Mouse (Mus musculus) MN1 (cell line): ENCODE measurements at regions not wholly inside any gene's neighbourhood (a gene's known extent, or its start where the extent isn't known, plus 50 kb on each side); places are given as distances from the start of the nearest gene placed in this dataset.

Source experiments
- DNase-seq: peaks from one replicate; pipeline ENCODE4 v3.0.0-alpha.2; 2016; ENCODE audit warnings: low spot score

GRCm38 (mm10) chr9:50395543-50395942, 50.8 kb upstream of the Rpl10-ps3 start:
- no peak for DNase-seq

DNA sequence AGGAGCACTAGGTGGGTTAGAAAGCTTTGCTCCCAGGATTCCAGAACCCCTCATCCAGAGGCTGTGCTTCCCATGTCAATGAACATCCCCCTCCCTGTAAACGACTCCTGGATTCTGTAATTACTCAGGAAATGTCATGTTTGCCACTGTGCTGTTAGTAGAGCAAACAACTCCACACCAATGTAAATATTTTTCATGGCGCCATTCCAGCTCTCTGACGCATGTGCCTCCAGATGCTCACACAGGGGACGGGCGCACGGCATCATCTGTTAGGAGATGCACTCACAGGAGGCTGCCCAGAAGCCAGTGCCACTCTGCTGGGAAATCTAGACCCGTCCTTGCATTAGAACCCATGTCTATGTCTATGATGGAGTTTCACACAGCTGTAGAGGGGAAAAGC, 51.3 kb upstream of the Rpl10-ps3 start:
- peak; percentile 85 for DNase-seq

GRCm38 (mm10) chr9:50408396-50408795, 63.6 kb upstream of the Rpl10-ps3 start:
- DNase-seq, result no peak

DNA sequence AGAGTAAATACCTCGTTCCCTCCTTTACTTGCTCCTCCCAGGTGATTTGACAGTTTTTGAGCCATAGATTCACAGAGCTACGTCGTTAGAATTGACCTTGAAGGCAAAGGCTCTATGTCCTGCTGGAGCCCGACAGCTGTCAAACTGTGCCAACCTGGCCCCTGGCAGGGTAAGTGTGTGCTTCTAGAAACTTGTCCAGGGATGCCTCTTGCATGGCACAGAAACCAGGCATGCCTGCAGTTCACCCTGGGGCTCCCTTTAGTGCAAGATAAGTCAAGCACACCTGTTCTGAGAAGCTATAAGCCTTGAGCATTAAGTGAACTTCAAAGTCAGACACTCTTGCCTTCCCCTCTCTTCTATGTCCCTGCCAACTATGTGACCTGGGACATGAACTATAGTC, 64.1 kb upstream of the Rpl10-ps3 start:
- no peak for DNase-seq

- DNase-seq, result no peak
Measured at GRCm38 (mm10) chr9:50412986-50413385, 68.2 kb upstream of the Rpl10-ps3 start.

DNA sequence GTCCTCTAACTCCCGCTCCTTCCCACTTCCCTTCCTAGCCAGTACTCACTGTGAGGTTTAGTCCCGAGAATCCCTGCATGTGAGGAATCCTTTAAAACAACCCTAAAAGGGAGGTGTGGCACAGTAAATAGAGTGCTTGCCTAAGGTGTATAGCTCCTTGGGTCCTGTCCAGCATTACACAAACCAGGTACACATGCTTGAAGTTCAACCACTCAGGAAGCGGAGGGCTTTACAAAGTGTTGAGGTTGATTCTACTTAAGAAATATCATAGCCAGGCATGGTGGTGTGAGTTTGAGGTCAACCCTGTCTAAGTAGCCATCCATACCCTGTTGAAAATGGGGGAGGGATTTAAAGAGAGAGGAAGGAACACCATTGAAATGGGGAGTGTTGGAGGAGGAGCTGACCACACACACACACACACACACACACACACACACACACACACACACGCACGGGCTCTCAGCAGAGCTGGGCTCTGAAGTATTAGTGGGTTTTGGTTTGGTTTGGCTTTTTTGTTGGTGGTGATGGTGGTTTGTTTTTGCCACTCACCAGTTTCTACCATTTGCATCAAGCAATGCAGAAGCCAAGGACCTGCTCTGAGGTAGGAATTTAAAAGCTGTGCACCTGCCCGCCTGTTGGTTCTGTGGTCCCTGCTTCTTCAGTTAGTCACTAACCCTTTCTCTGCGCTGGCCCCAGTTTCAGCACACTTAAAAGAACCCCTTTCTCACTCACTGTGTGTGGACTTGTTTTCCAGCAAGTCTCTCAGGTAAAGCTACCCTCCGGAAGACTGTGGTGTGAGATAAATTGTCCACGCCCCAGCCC, 69.0 kb upstream of the Rpl10-ps3 start:
- no peak for DNase-seq

- no peak for DNase-seq
Measured at GRCm38 (mm10) chr9:50414796-50415340, 70.1 kb upstream of the Rpl10-ps3 start.

DNA sequence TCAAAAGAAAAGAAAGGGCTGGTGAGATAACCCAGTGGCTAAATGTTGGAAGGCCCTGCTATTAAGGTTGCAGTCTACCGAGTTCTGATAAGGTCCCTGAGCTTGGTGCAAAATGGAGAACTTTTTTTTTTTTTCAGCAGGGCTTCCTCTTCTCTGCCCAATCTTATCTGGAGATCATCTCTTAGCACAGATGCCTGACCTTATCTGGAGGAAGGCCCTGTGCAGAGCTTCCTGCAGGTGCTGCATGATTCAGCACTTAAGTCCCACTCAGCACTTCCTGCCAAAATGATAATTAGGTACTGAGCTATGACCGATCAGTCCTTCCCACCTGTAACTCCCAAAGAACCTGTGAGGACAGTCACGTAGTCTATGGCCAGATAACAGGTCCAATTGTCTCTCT, 71.9 kb upstream of the Rpl10-ps3 start:
- DNase-seq, result no peak

DNA sequence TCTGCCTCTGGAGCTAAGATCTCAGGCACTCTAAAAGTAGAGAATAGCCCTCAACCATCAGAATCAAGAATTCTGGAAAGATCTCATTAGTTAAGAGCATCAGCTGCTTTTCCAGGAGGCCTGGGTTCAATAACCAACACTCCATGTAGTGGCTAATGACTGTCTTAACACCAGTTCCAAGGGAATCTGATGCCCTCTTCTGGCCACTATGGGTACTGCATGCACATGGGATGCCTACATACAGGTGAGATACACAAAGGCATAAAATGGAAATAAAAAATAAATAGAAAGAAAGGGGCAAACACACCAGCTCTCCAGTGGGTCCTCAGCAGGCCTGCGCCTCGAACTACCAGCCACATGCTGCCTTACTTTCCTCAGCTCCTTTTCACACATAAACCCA, 73.3 kb upstream of the Plet1 start:
- DNase-seq, result no peak

- no peak for DNase-seq
Measured at GRCm38 (mm10) chr9:50421572-50422285, 72.6 kb upstream of the Plet1 start.

GRCm38 (mm10) chr9:50425866-50426495, 68.3 kb upstream of the Plet1 start:
- DNase-seq, result no peak

DNA sequence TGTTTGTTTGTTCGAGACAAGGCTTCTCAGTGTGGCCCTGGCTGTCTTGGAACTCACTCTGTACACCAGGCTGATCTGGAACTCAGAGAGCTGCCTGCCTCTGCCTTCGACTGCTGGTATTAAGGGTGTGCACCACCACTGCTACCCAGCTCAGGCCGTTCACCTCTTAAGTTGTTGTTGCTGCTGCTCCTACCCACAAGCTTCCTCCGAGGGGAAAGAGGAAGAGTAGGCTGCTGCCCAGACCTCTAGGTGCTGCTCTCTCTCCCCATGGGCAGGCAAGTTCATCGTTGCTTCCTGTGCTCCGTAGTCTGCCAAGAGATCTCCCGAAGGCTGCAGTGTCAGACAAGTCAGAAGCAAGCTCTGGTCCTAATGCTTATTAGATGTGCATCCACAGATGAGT, 64.2 kb upstream of the Plet1 start:
- DNase-seq, result no peak

- no peak for DNase-seq
Measured at GRCm38 (mm10) chr9:50433525-50433924, 60.8 kb upstream of the Plet1 start.

DNA sequence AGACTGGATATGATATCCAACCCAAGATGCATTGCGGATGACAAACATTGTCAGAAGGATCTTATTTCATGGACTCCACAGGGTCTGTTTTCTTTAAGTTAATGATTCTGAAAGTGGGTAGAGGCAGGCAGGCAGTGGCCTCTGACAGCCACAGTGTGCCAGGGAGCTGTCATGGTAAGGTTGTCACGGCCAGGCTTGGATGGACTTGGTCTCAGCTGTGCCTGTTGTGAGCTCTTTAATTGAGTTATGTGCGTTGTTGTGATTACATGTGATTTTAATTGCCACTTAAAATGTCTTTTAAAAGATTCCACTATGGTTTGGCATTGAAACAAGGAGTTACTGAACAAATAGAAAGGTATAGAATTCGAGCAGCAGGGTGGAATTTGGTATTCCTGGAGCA, 60.3 kb upstream of the Plet1 start:
- no peak for DNase-seq

DNA sequence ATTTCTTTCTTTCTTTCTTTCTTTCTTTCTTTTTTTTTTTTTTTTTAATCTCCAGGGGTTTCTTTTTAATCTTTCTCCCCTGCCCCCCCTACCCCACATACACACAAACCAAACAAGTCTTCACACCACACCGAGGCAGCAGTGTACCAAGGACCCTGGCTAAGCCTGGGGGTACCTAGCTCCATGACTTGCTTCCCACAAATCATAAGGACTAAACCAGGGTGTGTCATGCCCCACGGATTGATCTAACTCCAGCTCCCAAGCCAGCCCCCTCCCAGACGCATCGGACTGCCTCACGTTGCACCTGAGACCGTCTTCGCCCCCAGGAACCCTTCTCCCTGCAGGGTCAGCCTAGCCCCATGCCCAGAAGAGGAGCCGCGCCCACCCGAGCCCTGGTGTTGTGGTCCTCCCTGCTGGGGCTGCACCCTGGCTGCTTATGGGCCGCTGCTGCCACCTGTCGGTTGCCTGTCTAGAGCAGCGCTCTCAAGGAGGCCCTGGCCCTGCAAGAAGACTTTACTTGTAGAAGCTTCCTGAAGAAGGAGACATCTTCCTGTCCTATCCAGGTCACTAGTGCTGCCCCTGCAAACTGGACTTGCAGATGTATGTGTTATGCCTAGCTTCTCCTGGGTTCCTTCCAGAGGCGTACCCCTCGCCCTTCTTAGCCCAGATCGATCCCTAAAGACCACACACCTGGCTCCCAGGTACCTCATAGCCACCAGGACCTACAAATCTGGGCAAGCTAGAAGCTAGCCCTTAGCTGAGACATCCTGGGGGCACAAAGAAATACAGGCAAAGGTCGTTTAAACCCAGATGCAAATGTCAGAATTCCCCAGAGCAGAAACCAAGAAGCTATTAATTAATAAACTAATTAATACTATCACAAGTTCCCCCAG, 56.2 kb upstream of the Plet1 start:
- peak; percentile 76 for DNase-seq

DNA sequence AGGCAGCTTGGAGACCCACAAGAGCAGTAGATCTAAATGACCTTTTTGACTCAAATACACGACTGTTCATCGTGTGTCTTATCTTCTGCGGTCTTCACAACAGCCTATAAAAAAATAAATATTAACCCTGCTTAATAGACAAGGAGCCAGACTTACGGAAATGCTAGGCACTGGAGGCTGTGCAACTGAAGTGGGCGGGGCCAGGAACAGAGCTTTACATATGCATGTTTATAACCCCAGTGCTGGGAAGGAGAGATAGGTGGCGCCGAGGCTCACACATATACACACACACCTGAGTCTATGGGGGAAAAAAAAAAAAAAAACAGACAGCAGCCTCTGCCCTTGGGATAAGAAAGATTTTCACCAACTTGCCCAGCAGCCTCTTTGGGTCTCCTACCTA, 55.6 kb upstream of the Plet1 start:
- no peak for DNase-seq

- DNase-seq, result no peak
Measured at GRCm38 (mm10) chr9:50440222-50440621, 54.1 kb upstream of the Plet1 start.

- DNase-seq, result peak; percentile 55
Measured at GRCm38 (mm10) chr9:50440689-50441088, 53.6 kb upstream of the Plet1 start.

DNA sequence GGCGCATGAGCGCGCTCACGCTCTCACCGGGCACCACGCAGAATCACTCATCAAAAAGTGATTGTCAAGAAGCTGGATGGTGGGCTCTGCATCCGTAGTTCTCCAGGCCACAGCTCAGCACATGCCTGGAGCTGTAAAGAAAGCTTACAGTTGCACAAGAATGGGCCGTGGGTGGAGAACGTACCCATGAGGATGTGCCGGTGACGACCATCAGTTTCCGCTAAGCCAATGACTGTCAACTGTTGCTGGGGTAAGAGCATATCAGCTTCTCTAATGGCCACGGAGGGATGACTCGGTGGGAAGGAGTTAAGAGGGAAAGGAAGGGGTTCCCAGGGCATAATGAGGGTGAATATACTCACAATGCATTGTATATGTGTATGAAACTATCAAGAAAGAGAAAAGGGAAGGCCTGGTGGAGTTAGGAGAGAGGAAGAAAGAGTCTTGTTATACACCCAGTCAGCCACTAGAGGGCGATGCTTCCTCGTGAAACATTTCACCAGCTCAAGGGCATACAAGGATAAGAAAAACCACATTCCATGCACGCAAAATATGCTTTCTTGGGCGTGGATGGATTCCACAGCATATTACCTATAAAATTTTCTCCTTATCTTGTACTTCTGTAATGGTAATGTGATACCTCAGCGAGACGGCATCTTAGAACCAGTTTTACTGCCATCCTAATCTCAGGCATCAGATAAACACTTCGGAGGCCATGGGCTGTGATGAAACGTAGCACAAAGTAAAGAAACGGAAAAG, 50.4 kb upstream of the Plet1 start:
- DNase-seq, result peak; percentile 70
